Mouse (Mus musculus) hindbrain, postnatal 0 days (tissue): ENCODE results near the gene Taok1. TPM values are rescaled to one million over a fixed set of nuclear protein-coding genes. Genes with fewer than 3 reads are reported as not detected.

Source experiments
- ATAC-seq: fragments of 200-750 bp; cut with Nextera tagmentation; 2 replicates; pipeline ENCODE4 v1.8.0; 2017; ENCODE audit warnings: mild to moderate bottlenecking, moderate TSS enrichment, moderate library complexity
- DNase-seq: peaks from one replicate; pipeline ENCODE4 v3.0.0-alpha.2; 2015; ENCODE audit warnings: low spot score
- H3K27ac ChIP-seq: fragments of 300-500 bp; sonication (generic); 2 replicates; pipeline ENCODE4 v1.5.1; 2014; ENCODE audit warnings: mild to moderate bottlenecking
- H3K27me3 ChIP-seq: fragments of 300-500 bp; sonication (generic); 2 replicates; pipeline ENCODE4 v1.6.1; 2014; ENCODE audit warnings: low read length, mixed read lengths; ENCODE audit not compliant: insufficient read depth
- H3K36me3 ChIP-seq: fragments of 300-500 bp; sonication (generic); 2 replicates; pipeline ENCODE4 v1.6.1; 2014; ENCODE audit warnings: low read length, mixed read lengths; ENCODE audit not compliant: insufficient read depth
- H3K4me1 ChIP-seq: fragments of 300-500 bp; sonication (generic); 2 replicates; pipeline ENCODE4 v1.6.1; 2014; ENCODE audit warnings: antibody characterized with exemption, low read length, mixed read lengths; ENCODE audit not compliant: insufficient read depth
- H3K4me2 ChIP-seq: fragments of 300-500 bp; sonication (generic); 2 replicates; pipeline ENCODE4 v1.6.1; 2014; ENCODE audit warnings: low read depth, mild to moderate bottlenecking, low read length, moderate library complexity, mixed read lengths
- H3K4me3 ChIP-seq: fragments of 300-500 bp; sonication (generic); 2 replicates; pipeline ENCODE4 v1.5.1; 2014; ENCODE audit warnings: low read length
- H3K9ac ChIP-seq: fragments of 300-500 bp; sonication (generic); replicated peaks from 2 replicates; pipeline ENCODE4 v1.6.1; 2014; ENCODE audit warnings: mild to moderate bottlenecking, low read length, moderate library complexity, mixed read lengths
- H3K9me3 ChIP-seq: fragments of 300-500 bp; sonication (generic); 2 replicates; pipeline ENCODE4 v1.6.1; 2016; ENCODE audit warnings: low read length, mixed read lengths
- CTCF ChIP-seq: IDR thresholded peaks from 2 replicates; pipeline ENCODE4 v1.5.1; 2016; ENCODE audit warnings: antibody characterized with exemption, control low read depth, low read depth
- WGBS: fragments of 180-500 bp; shearing (Covaris S2); extraction: QIAGEN DNeasy Blood & Tissue Kit; methylation state at CpG from one replicate; pipeline ENCODE4 v1.1.7; 2014; 5-methylcytosine and 5-hydroxymethylcytosine counted together
- polyA plus RNA-seq: library from polyadenylated mRNA; unstranded; fragments of >200 nt; fragmentation: Nextera tagmentation; extraction: Ambion mirVana; gene quantifications from 2 replicates; pipeline ENCODE4 v1.2.1, GENCODE M21; 2015
- total RNA-seq: library from RNA; depleted of rRNA; stranded (reverse); fragments of >200 nt; gene quantifications from 2 replicates; pipeline ENCODE4 v1.2.3, GENCODE M21; 2014

Taok1 gene
- total and polyA plus RNA-seq, 2 experiments from 2014 or later, result 27.1 to 50.6 TPM

DNA sequence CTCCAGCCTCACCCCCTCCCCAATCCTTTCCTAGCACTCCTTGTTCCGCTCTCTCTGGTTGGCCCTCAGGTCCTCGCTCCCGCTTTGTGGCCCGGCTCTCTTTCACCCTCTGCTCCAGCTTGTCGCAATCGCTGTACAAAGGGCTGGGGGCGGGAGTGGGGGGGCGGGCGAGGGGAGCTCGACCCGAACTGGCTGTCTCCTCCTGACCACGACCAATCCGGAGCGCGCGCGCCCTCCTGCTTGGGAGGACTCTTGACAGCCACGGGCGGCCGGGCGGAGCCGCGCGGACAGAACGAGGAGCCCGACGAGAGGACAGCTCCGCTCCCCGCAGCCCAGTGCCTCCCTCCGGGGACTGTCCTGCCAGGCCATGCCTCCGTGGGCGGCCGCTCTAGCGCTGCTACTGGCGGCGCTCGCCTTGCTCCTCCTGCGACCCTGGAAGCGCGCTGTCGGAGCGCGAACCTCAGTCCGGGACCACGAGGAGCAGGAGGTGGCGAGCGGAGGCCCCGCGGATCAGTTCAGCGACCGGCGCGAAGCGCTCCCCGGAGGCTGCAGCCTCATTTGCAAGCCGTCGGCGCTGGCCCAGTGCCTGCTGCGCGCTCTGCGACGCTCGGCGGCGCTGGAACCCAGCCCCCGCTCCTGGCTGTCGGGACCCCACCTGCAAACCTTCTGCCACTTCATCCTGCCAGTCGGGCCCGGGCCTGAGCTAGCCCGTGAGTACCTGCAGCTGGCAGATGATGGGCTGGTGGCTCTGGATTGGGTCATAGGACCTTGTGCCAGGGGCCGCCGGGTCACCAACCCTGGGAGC lies 92.6 kb downstream of the Taok1 start, which contains the start of gene Abhd15:
Abhd15 (plus strand) TSS at position 290 of the 805 bp plus-strand sequence.
- Histone ChIP-seq H3K36me3 (no peaks in the 10 kb centered on the region), H3K4me3 (peak within 1 kb of the TSS; percentile 47), H3K4me1 (peaks cover 8% of the 10 kb centered on the region; the same call in 1 of the 2 replicates), H3K27ac (peak within 1 kb of the TSS; percentile 48; the same call in 1 of the 2 replicates), H3K4me2 (peak within 1 kb of the TSS; percentile 78), H3K9ac (peak within 1 kb of the TSS; percentile 37; the same call in 1 of the 2 replicates), H3K27me3 (peaks cover 12% of the 10 kb centered on the region; the same call in 1 of the 2 replicates), H3K9me3 (no peaks in the 10 kb centered on the region)
- no peak for TF ChIP-seq CTCF
- DNase-seq (peak; percentile 78), ATAC-seq (peak; percentile 70)
- WGBS, result 2% methylated on average over 69 of the region's 72 CpGs

DNA sequence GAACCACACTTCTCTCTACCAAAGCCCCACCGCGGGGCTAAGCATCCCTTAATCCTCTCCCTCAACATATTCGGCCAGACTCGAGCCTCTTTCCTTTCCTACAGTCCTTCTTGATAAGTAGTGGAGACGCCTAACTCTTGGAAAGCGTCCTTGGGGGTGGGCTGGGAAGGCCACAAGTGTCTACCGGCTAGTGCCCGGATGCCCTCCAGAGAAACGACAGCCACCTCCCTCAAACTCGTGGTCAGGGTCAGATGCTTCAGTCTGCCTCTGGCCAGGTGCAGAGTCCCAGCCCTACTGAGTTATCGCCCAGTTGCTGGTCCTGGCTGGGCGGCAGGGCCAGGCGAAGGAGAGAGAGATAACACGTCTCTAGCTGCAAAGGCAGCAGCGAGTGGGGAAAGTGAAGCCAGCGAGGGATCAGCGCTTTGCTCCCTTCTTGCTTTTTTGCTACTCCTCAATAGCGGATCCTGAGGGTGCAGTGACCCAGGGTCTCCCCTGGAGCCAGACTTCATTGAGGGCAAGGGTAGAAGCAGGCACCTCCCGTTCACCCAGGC lies 93.3 kb downstream of the Taok1 start:
- H3K27ac ChIP-seq, result peak overlapping the region; percentile 48; the same call in 1 of the 2 replicates
- WGBS, result 8% methylated on average over 19 of the region's 19 CpGs
- peak overlapping the region; percentile 78 for H3K4me2 ChIP-seq
- DNase-seq (no peak), ATAC-seq (no peak)
- H3K9me3 ChIP-seq, result no peaks in the 10 kb centered on the region
- peaks cover 8% of the 10 kb centered on the region; the same call in 1 of the 2 replicates for H3K4me1 ChIP-seq
- no peaks in the 10 kb centered on the region for H3K36me3 ChIP-seq
- H3K27me3 ChIP-seq, result peaks cover 12% of the 10 kb centered on the region; the same call in 1 of the 2 replicates
- TF ChIP-seq CTCF, result no peak
- 0 out of 2 replicates have a peak overlapping the region, but pooled peaks have one; percentile 37 for H3K9ac ChIP-seq
- peak overlapping the region; percentile 47 for H3K4me3 ChIP-seq

DNA sequence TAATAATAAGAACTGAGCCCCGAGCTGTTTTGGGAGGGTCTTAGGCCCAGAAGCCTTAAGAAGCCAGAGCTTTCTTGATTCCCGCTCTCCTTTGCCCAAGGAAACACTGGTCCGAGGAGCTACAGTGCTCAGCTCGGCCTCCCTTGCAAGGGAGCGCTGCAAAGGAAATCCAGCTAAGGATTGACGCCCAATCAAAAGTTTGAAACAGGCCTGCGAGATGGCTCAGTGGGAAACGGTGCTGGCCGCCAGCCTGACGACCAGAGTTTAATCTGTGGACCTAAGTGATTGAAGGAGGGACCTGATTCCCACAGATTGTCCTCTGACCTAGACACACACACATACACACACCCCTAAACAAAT lies 93.8 kb downstream of the Taok1 start:
- H3K27me3 ChIP-seq, result peaks cover 12% of the 10 kb centered on the region; the same call in 1 of the 2 replicates
- H3K9me3 ChIP-seq, result no peaks in the 10 kb centered on the region
- peak overlapping the region; percentile 46; the same call in 1 of the 2 replicates for H3K27ac ChIP-seq
- ATAC-seq, result no peak
- peaks cover 8% of the 10 kb centered on the region; the same call in 1 of the 2 replicates for H3K4me1 ChIP-seq
- DNase-seq, result no peak
- peak overlapping the region; percentile 96 for H3K4me2 ChIP-seq
- TF ChIP-seq CTCF, result no peak
- peak overlapping the region; percentile 63 for H3K4me3 ChIP-seq
- 11% methylated on average over 10 of the region's 10 CpGs for WGBS
- peak overlapping the region; percentile 28; the same call in 1 of the 2 replicates for H3K9ac ChIP-seq
- H3K36me3 ChIP-seq, result no peaks in the 10 kb centered on the region

DNA sequence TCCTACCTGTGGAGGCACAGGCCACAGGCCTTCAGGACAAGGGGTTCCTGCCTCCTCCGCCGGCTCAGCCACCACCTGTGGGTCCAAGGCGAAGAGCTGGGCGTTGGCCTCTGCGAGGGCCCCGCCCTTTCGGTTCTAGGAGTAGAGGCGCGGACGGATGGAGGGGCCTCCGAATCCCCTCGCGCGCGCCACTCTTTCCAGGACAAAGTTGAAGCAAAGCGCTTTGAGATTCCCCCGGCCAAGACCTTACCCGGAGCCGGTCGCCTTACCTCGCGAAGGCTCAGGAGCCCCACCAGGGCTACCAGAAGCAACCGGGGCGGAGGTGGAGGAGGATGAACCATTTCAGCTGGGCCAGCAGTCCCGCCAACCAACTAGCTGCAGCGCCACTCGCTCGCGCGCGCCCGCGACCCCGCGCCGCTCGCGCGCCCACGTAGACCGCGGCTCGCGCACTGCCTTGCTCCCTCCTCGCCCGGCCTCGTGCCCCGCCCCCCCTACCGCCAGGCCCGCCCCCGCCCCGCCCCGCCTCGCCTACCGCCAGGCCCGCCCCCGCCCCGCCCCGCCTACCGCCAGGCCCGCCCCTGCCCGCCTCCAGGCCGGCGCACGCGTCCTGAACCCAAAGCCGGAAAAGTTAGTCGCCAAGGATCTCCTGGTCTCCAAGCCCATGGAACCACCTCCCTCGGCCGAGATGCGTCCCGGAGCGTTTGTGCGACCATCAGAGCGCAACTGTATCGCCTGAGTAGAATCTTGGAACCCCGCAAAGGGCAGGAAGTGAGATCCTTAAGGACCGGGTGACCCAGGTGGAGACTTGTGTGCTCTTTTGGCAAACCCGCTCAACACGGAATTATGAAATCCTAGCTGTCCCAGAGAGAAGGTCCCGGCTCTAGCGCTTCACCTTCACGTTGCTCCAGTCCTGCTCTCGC lies 94.5 kb downstream of the Taok1 start:
- H3K4me3 ChIP-seq, result peak overlapping the region; percentile 63
- under 1% methylated on average over 72 of the region's 84 CpGs for WGBS
- TF ChIP-seq CTCF, result no peak
- peaks cover 12% of the 10 kb centered on the region; the same call in 1 of the 2 replicates for H3K27me3 ChIP-seq
- peak; percentile 91 for DNase-seq
- H3K9ac ChIP-seq, result peak overlapping the region; percentile 58
- peak; percentile 77 for ATAC-seq
- H3K4me1 ChIP-seq, result peaks cover 12% of the 10 kb centered on the region; the same call in 1 of the 2 replicates
- H3K9me3 ChIP-seq, result no peaks in the 10 kb centered on the region
- H3K27ac ChIP-seq, result peak overlapping the region; percentile 46; the same call in 1 of the 2 replicates
- peak overlapping the region; percentile 96 for H3K4me2 ChIP-seq
- no peaks in the 10 kb centered on the region for H3K36me3 ChIP-seq

DNA sequence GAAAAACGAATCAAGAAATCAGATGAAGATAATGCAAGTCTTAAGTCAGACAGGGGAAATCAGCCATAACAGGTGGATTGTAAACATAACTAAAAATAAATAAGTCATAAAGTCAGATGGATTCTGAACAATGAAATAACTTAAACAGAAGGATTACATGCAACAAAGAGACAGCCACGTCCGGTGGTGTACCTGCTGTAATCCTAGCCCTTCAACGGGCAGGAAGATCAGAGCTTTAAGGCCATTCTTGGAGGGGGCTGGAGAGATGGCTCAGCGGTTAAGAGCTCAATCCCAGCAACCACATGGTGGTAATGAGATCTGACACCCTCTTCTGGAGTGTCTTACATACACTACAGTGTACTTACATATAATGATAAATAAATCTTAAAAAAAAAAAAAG lies 96.3 kb downstream of the Taok1 start:
- Histone ChIP-seq H3K4me2 (no peak overlapping the region), H3K27ac (no peak overlapping the region), H3K36me3 (peaks cover 8% of the 10 kb centered on the region), H3K4me3 (no peak overlapping the region), H3K9ac (no peak overlapping the region), H3K27me3 (peaks cover 8% of the 10 kb centered on the region; the same call in 1 of the 2 replicates), H3K9me3 (no peaks in the 10 kb centered on the region), H3K4me1 (peaks cover 13% of the 10 kb centered on the region; the same call in 1 of the 2 replicates)
- DNase-seq, result no peak
- TF ChIP-seq CTCF, result no peak
- 81% methylated on average over 5 of the region's 5 CpGs for WGBS
- no peak for ATAC-seq
